Mouse (Mus musculus): ENCODE measurements at regions not wholly inside any gene's neighbourhood (a gene's known extent, or its start where the extent isn't known, plus 50 kb on each side); places are given as distances from the start of the nearest gene placed in this dataset.

- no peak for DNase-seq (ENCODE audit: low spot score in 2 of 2)
These were observed 442.4 kb downstream of the Slc4a3 start for GRCm38 (mm10) chr1:75988496-75988895.

GRCm38 (mm10) chr1:75992039-75992438 is 446.0 kb downstream of the Slc4a3 start:
- no peak for DNase-seq (ENCODE audit: low spot score in 2 of 2)

- no peak for DNase-seq (ENCODE audit: low spot score in 2 of 2)
These were observed 451.2 kb downstream of the Slc4a3 start for GRCm38 (mm10) chr1:75997222-75997621.

GRCm38 (mm10) chr1:76001124-76001523 is 455.1 kb downstream of the Slc4a3 start:
- DNase-seq (ENCODE audit: low spot score in 2 of 2): peak; percentile 6 to 11

GRCm38 (mm10) chr1:76009601-76010000 is 463.5 kb downstream of the Slc4a3 start:
- DNase-seq (ENCODE audit: low spot score in 2 of 2): no peak

GRCm38 (mm10) chr1:76010212-76010800 is 464.2 kb downstream of the Slc4a3 start:
- DNase-seq (ENCODE audit: low spot score in 2 of 2): no peak

- no peak for DNase-seq (ENCODE audit: low spot score in 2 of 2)
These were observed 472.5 kb downstream of the Slc4a3 start for GRCm38 (mm10) chr1:76018588-76018987.

- DNase-seq (ENCODE audit: low spot score in 2 of 2): no peak
These were observed 473.0 kb downstream of the Slc4a3 start for GRCm38 (mm10) chr1:76019071-76019470.

- DNase-seq (ENCODE audit: low spot score in 2 of 2): no peak
These were observed 478.6 kb downstream of the Slc4a3 start for GRCm38 (mm10) chr1:76024650-76025049.

- no peak for DNase-seq (ENCODE audit: low spot score in 2 of 2)
These were observed 479.3 kb downstream of the Slc4a3 start for GRCm38 (mm10) chr1:76025389-76025788.

GRCm38 (mm10) chr1:76029059-76029458 is 483.0 kb downstream of the Slc4a3 start:
- DNase-seq (ENCODE audit: low spot score in 2 of 2): no peak

- DNase-seq (ENCODE audit: low spot score in 2 of 2): peak in 1 of 2 experiments; percentile 15
These were observed 485.3 kb downstream of the Slc4a3 start for GRCm38 (mm10) chr1:76031171-76031922.

- no peak for DNase-seq (ENCODE audit: low spot score in 2 of 2)
These were observed 485.8 kb downstream of the Slc4a3 start for GRCm38 (mm10) chr1:76031923-76032285.

GRCm38 (mm10) chr1:76032626-76033025 is 486.6 kb downstream of the Slc4a3 start:
- DNase-seq (ENCODE audit: low spot score in 2 of 2): no peak

- DNase-seq (ENCODE audit: low spot score in 2 of 2): no peak
These were observed 490.2 kb downstream of the Slc4a3 start for GRCm38 (mm10) chr1:76036316-76036715.

- peak; percentile 21 to 51 for DNase-seq (ENCODE audit: low spot score in 2 of 2)
These were observed 493.1 kb downstream of the Slc4a3 start for GRCm38 (mm10) chr1:76039029-76039655.

- no peak for DNase-seq (ENCODE audit: low spot score in 2 of 2)
These were observed 493.6 kb downstream of the Slc4a3 start for GRCm38 (mm10) chr1:76039661-76040060.

GRCm38 (mm10) chr1:76050264-76050663 is 504.2 kb downstream of the Slc4a3 start:
- DNase-seq (ENCODE audit: low spot score in 2 of 2): no peak

GRCm38 (mm10) chr1:76053378-76054171 is 507.5 kb downstream of the Slc4a3 start:
- DNase-seq (ENCODE audit: low spot score in 2 of 2): no peak

GRCm38 (mm10) chr1:76065783-76066182 is 519.7 kb downstream of the Slc4a3 start:
- DNase-seq (ENCODE audit: low spot score in 2 of 2): no peak

- peak; percentile 89 to 93 for DNase-seq (ENCODE audit: low spot score in 2 of 2)
These were observed 524.8 kb downstream of the Slc4a3 start for GRCm38 (mm10) chr1:76070831-76071321.

Data from left cerebral cortex, adult 18-20 months (tissue).